Mouse (Mus musculus) left cerebral cortex, adult 2 months (tissue): ENCODE data around the gene Dlg3. TPM values are rescaled to one million over a fixed set of nuclear protein-coding genes. Genes with fewer than 3 reads are reported as not detected.
A peak's percentile ranks its signal among the peaks of the same experiment; 100 is the strongest.

Experiments used
- DNase-seq, 2 experiments: peaks; one replicate each; pipeline ENCODE4 v3.0.0; 2021 to 2022; ENCODE audit warnings: low spot score in 2 of 2, mixed read lengths in 1 of 2; ENCODE audit errors: extremely low spot score in 1 of 2
- H3K27ac ChIP-seq: fragments of 200-600 bp; 2 replicates; pipeline ENCODE4 v1.8.1; 2022
- H3K4me3 ChIP-seq: fragments of 200-600 bp; 2 replicates; pipeline ENCODE4 v1.8.1; 2022
- CTCF ChIP-seq: fragments of 200-600 bp; IDR thresholded peaks from 2 replicates; pipeline ENCODE4 v1.8.1; 2022; ENCODE audit warnings: antibody characterized with exemption, mild to moderate bottlenecking, moderate library complexity
- intact Hi-C: fragments of 180-260 bp; cut with DNase I; formaldehyde crosslinking; loops from one replicate; pipeline ENCODE4 v1.15.1; 2025
- total RNA-seq, 2 experiments: library from RNA; stranded (reverse); gene quantifications; 2 replicates each; pipeline ENCODE4 v1.2.3; 2021

The Dlg3 gene
- total RNA-seq, 2 experiments from 2014 or later = 134 to 143 TPM

DNA sequence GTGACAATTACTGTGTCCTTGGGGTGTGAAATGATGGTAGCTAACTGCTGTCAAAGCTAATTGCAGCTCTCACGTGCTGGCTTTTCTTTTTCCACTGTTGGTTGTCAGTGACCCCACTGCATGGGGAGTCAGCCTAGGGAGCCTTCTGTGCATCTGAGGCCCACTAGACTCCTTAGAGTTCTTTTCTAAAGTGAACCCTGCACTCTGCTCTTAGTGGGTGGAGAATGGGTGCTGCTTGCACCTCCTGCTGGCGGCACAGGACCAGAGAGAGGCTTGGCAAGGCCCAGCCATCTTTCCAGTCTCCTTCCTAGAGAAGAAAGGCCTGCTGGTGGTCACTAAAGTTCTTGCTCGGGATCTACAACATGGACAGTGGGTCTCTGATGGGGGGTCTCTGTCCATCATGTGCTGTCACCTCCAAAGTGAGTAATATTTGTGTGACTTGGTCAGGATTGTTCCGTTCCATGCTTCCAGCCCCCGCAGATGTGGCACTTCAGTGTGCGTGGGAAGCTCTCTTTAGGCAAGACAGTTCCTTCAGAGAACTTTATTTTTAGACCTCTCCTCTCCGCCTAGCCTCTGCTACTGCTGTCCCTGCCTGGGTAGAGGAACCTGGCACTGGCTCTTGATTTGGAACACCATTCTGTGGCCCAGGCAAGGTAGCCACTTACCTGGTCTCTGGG lies 30.5 kb downstream of the Dlg3 start:
- DNase-seq = peak; percentile 23 to 40
- intact Hi-C loops = no loop called here
- peak overlapping the region; percentile 66 for H3K27ac ChIP-seq
- no peak; the same call in 1 of the 2 replicates for TF ChIP-seq CTCF
- H3K4me3 ChIP-seq = no peak overlapping the region

DNA sequence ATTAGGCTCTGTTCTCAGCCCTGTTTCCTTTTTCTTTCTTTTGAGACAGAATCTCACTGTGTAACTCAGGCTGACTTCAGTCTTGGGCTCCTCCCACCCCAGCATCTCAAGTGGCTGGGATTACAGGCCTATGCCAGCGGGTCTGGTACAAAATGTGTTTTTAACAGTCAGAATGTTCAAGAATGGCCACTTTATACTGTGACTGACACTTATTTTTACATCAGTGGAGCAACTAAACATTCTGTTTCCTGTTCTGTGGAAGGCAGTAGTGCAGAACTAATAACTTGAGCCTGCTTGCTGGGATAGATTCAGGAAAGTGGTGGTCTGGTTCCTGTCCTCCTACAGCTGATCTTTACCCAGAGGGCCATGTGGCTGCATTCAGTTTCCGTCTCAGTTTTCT lies 33.1 kb downstream of the Dlg3 start:
- Histone ChIP-seq H3K4me3 (no peak overlapping the region), H3K27ac (no peak overlapping the region)
- no peak for DNase-seq
- TF ChIP-seq CTCF = no peak
- intact Hi-C loops = no loop called here

DNA sequence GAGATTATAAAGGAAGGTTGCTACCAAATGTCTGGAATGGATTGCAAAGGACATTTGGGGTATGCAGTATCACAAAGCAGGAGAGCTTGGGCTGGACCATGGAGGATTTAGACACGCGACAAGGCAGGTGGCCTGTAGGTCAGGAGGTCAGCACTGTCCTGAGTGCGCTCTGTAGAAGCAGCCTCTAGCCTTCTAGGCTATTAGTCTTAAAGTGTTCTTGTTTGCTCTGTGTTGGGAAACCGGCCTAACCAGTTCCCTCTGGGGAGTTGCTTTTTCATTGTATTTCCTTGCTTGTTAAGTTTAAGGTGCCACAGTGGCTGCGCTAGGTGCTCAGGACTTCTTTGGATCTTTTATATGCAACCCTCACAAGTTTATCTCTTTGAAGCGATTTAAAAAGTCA lies 34.5 kb downstream of the Dlg3 start:
- Histone ChIP-seq H3K4me3 (no peak overlapping the region), H3K27ac (no peak overlapping the region)
- no peak for DNase-seq
- TF ChIP-seq CTCF = no peak
- intact Hi-C loops = no loop called here

DNA sequence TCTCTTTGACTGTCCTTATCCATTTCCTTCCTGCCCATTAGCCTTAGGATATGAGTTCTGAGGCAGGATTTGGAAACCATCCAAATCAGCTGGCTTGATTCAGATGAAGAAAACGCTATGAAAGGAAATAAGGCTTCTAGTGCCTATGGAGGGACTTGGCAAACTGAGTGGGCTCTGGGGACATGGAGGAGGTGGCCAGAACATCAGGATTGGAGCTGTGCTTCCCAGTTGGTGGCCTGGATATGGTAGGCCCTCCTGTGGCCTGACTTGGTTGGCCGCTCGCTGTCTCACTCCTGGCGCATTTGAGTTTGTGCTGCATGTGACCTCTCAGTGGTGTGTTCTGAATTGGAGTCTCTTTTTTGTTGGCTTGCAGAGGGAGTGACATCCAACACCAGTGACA lies 43.6 kb downstream of the Dlg3 start:
- intact Hi-C loops = no loop called here
- TF ChIP-seq CTCF = no peak
- no peak overlapping the region for H3K27ac ChIP-seq
- no peak overlapping the region for H3K4me3 ChIP-seq
- DNase-seq = no peak

DNA sequence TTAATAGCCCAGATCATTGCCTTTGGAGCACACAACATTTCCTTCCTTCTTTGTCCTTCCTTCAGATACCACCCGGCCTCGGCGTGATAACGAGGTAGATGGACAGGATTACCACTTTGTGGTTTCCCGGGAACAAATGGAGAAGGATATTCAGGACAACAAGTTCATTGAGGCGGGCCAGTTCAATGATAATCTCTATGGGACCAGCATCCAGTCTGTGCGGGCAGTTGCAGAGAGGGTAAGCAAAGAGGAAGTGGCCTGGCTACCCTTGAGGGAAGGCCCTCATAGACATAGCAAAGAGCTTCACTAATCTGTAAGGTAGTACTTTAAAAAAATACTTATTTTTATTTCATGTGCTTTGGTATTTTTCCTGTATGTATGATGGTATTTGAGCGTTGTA lies 46.6 kb downstream of the Dlg3 start:
- intact Hi-C loops = no loop called here
- H3K4me3 ChIP-seq = no peak overlapping the region
- no peak for TF ChIP-seq CTCF
- H3K27ac ChIP-seq = no peak overlapping the region
- DNase-seq = no peak

DNA sequence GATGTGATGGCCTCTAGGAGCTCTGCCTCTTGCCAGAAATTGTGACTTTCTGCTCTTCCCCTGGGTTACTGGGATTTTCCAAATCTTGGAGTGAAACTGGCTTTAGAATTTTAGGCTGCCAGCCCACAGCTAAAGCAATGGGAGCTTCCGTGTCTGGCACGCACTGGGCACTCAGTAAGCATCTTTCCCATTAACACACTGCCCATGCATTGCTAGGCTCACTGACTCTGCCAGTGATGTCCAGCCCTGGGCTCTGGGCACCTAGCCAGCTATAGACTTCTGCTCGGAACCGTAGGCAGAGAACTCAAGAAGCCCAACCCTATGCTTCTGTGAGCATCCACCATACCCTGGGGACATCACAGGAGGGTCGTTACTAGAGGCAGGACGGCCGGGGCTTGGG lies 48.2 kb downstream of the Dlg3 start:
- DNase-seq = no peak
- intact Hi-C loops = no loop called here
- H3K27ac ChIP-seq = no peak overlapping the region
- TF ChIP-seq CTCF = no peak
- no peak overlapping the region for H3K4me3 ChIP-seq

DNA sequence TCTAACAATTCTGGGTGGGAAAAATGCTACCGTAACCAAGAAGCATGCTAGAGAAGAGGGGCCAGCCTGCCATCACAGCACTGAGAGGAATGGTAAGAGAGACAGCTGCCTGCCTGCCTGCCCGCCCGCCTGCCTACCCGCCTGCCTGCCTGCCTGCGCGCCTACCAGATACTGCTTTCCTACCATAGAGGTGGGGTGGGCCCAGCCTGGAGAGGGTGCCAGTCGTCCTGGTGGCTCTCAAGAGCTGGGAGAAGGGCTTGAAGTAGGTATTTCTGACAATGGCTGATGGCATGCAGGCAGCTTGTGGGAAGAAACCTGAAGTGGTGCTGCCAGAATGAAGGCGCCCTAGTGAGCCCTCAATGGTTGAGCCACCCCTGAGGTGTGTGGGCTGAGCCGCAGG lies 51.2 kb downstream of the Dlg3 start:
- intact Hi-C loops = no loop called here
- no peak for TF ChIP-seq CTCF
- no peak for DNase-seq
- H3K4me3 ChIP-seq = no peak overlapping the region
- H3K27ac ChIP-seq = no peak overlapping the region

DNA sequence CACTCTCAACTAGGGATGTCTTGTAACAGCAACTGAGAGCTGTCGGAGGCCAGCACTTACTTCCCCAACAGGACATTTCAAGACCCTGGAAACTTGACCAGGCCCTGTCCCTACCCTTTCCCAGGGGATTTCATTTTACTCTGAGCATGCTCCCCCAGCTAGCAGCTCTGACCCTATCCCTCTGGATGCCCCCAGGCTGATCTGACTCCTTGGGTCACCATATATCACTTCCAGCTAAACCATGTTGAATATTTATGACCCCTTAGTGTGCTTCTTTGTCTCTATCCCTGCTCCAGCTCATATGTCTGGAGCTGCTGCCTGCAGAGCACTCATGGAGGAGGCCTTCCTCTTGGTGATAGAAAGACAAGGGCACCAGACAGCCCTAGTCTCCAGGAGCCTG lies 53.6 kb downstream of the Dlg3 start:
- no peak for DNase-seq
- Histone ChIP-seq H3K27ac (no peak overlapping the region), H3K4me3 (no peak overlapping the region)
- no peak for TF ChIP-seq CTCF
- intact Hi-C loops = no loop called here

DNA sequence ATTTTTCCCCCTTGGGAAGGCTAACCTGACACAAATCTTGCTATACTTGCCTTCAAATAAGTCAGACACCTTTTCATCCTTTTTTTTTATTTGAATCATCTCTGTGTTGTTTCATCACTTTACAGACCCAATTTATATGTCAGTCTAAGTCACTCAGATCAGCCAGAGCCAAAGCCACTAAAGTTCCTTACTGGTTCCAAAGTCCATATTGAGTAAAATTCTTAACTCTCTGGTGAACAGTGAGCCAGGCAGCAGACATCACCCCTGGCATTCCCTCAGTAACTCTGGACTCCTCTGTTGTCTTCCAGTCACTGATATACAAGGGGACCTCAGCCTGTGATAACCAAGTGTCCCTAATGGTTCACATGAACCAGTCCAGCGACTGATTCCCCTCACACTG lies 58.0 kb downstream of the Dlg3 start:
- intact Hi-C loops = no loop called here
- DNase-seq = no peak
- no peak overlapping the region for H3K4me3 ChIP-seq

DNA sequence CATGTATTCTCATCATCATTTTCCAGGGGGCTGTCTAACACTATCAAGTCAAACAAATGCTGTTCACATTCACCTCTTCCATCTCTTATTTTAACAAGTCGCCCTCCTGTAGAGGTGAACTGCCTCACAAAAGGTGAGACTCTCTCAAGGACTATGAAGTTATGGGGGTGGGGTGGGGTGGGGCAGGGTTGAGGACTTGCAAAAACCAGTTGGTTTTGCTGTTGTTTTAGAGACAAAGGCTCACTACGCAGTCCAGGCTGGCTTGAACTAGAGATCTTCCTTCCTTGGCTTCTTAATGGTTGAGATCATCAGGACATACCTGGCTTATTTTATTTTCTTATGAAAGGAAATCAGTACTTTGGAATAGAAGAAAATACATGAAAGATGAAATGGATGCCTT lies 65.3 kb downstream of the Dlg3 start:
- TF ChIP-seq CTCF = no peak
- Histone ChIP-seq H3K4me3 (no peak overlapping the region), H3K27ac (no peak overlapping the region)
- intact Hi-C loops = no loop called here
- DNase-seq = no peak

More for the DNA sequence above, 58.0 kb downstream of the Dlg3 start:
- no peak overlapping the region for H3K27ac ChIP-seq
- no peak for TF ChIP-seq CTCF

DNA sequence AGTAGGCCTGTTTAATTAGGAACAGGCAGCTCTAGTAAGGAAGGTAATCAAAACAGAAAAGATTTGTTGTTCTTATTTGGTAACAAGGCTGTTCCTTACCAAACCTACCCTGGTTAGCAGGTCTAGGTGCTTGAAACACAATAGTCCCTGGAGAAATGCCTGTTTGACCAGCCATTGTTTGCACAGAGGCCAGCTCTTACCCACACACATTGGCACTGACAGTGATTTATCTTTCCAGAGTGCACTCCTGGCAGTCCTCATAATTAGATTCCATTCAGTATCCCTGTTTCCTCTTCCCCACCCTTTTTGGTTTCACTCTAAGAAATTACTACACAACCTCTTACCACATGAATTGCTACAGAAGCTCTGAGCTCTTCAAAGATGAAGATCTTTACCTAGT lies 71.7 kb downstream of the Dlg3 start:
- Histone ChIP-seq H3K27ac (no peak overlapping the region), H3K4me3 (no peak overlapping the region)
- DNase-seq = no peak
- intact Hi-C loops = no loop called here
- no peak for TF ChIP-seq CTCF

Other genes with a start within 250 kb of the Dlg3 start
- 1 to 10 TPM in 1 of 2 experiments, under 1 TPM in 1; 0.35 to 1.1 TPM for gene Dgat2l6, start 242.9 kb upstream of the Dlg3 start, total RNA-seq
- gene Awat1, start 195.5 kb upstream of the Dlg3 start, total RNA-seq = not detected
- gene P2ry4, start 172.9 kb upstream of the Dlg3 start, total RNA-seq = not detected
- 1 to 10 TPM in 1 of 2 experiments, under 1 TPM in 1; 0.75 to 3.1 TPM for gene Arr3, start 162.2 kb upstream of the Dlg3 start, total RNA-seq
- 1 to 10 TPM in 1 of 2 experiments, under 1 TPM in 1; 0.91 to 1.1 TPM for gene Kif4, start 142.0 kb upstream of the Dlg3 start, total RNA-seq
- gene Pdzd11, start 141.2 kb upstream of the Dlg3 start, total RNA-seq = 10 to 100 TPM; 35.8 to 43.8 TPM
- gene Gdpd2, start 37.8 kb upstream of the Dlg3 start, total RNA-seq = 10 to 100 TPM in 1 of 2 experiments, 1 to 10 TPM in 1; 5.6 to 12.1 TPM